Mouse (Mus musculus): ENCODE measurements around the gene Dnah5.

- TF ChIP-seq EP300 (IDR thresholded peaks at IDR 0.05; ENCODE audit: low read depth) (no peak), CTCF (IDR thresholded peaks at IDR 0.05; ENCODE audit: low read depth) (no peak)
These were observed 24.6 kb upstream of the Dnah5 start for GRCm38 (mm10) chr15:28178951-28179350.

Data from heart, postnatal 0 days (tissue).